Mouse (Mus musculus) c-Kit-positive CD71-positive TER-119-negative erythroid progenitor cells, embryonic 14.5 days (primary cell): ENCODE data around the gene Actr1a.

Source experiments
- DNase-seq: peaks from one replicate; pipeline ENCODE4 v3.0.0-alpha.2; 2013; ENCODE audit warnings: low read depth

Actr1a gene

GRCm38 (mm10) chr19:46395109-46396009 is at the start of gene Actr1a:
Actr1a (minus strand) TSS chr19:46395748.
- peak; percentile 99 for DNase-seq

GRCm38 (mm10) chr19:46444209-46444608 is 48.7 kb upstream of the Actr1a start:
- peak; percentile 78 for DNase-seq

GRCm38 (mm10) chr19:46443509-46443908 is 48.0 kb upstream of the Actr1a start:
- no peak for DNase-seq

- DNase-seq = no peak
Measured at GRCm38 (mm10) chr19:46435492-46435891, 39.9 kb upstream of the Actr1a start.

- no peak for DNase-seq
Measured at GRCm38 (mm10) chr19:46434591-46434990, 39.0 kb upstream of the Actr1a start.

- no peak for DNase-seq
Measured at GRCm38 (mm10) chr19:46434148-46434547, 38.6 kb upstream of the Actr1a start.

- no peak for DNase-seq
Measured at GRCm38 (mm10) chr19:46433712-46434111, 38.2 kb upstream of the Actr1a start.

- no peak for DNase-seq
Measured at GRCm38 (mm10) chr19:46429250-46429649, 33.7 kb upstream of the Actr1a start.

- no peak for DNase-seq
Measured at GRCm38 (mm10) chr19:46426488-46426887, 30.9 kb upstream of the Actr1a start.

- DNase-seq = no peak
Measured at GRCm38 (mm10) chr19:46425266-46425665, 29.7 kb upstream of the Actr1a start.

GRCm38 (mm10) chr19:46422384-46423338 is 27.1 kb upstream of the Actr1a start:
- no peak for DNase-seq

GRCm38 (mm10) chr19:46420410-46420809 is 24.9 kb upstream of the Actr1a start:
- DNase-seq = no peak

- no peak for DNase-seq
Measured at GRCm38 (mm10) chr19:46418051-46418450, 22.5 kb upstream of the Actr1a start.

- no peak for DNase-seq
Measured at GRCm38 (mm10) chr19:46416276-46416675, 20.7 kb upstream of the Actr1a start.

- DNase-seq = no peak
Measured at GRCm38 (mm10) chr19:46414486-46414885, 18.9 kb upstream of the Actr1a start.

- no peak for DNase-seq
Measured at GRCm38 (mm10) chr19:46413969-46414368, 18.4 kb upstream of the Actr1a start.

- no peak for DNase-seq
Measured at GRCm38 (mm10) chr19:46412056-46412805, 16.7 kb upstream of the Actr1a start.

GRCm38 (mm10) chr19:46409506-46409905 is 14.0 kb upstream of the Actr1a start:
- DNase-seq = no peak

- no peak for DNase-seq
Measured at GRCm38 (mm10) chr19:46406592-46407386, 11.2 kb upstream of the Actr1a start.

GRCm38 (mm10) chr19:46404030-46404429 is 8.5 kb upstream of the Actr1a start:
- DNase-seq = no peak

- no peak for DNase-seq
Measured at GRCm38 (mm10) chr19:46400558-46400957, 5.0 kb upstream of the Actr1a start.
